Mouse (Mus musculus) spleen, embryonic (tissue): ENCODE measurements around the gene Vps8.

Experiments
- CTCF ChIA-PET: fragments of 350-600 bp; sonication (Branson Sonifier 250); formaldehyde crosslinking; loops from one replicate; lab custom pipeline; 2022; lab: Charles Lee

The Vps8 gene

GRCm38 (mm10) chr16:21549751-21550150 is 126.8 kb downstream of the Vps8 start:
- CTCF ChIA-PET: no interaction called here

DNA sequence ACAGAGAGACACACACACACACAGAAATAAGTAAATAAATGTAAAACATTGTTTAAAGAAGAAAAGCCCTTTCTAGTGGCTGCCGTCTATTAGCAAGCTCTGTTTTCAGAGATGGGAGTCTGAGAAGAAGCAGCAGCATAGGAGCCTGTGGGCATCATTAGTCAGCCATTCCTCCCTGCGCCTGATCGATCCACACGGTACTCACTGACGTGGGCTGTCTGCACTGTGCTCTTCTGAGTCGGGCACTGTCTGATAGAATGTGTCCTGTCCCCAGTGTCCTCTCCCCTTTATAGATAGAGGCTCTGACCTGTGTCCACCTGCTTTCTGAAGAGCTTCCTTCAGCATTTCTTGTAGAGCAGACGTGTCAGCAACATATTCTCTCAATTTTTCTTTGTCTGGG is 127.5 kb downstream of the Vps8 start:
- CTCF ChIA-PET: no interaction called here

DNA sequence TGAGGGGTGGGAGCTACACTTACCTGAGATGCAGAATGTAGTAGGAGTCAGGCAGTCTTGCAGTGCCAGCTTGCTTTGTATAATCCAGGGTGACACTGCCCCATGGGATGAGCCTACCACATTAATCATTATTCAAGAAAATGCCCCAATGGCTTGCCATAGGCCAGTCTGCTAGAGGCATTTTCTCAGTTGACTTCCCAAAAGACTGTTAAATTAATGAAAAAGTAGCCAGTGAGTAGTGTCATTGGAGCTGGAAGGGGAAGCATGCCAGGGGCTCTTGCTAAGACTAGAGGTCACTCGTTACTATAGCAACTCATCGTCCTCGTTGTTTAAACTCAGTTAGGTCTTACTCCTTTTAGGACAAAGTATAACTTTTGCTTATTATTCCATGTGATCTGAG is 130.6 kb downstream of the Vps8 start:
- CTCF ChIA-PET: no interaction called here

GRCm38 (mm10) chr16:21562625-21563300 is 139.8 kb downstream of the Vps8 start:
- CTCF ChIA-PET: no interaction called here

DNA sequence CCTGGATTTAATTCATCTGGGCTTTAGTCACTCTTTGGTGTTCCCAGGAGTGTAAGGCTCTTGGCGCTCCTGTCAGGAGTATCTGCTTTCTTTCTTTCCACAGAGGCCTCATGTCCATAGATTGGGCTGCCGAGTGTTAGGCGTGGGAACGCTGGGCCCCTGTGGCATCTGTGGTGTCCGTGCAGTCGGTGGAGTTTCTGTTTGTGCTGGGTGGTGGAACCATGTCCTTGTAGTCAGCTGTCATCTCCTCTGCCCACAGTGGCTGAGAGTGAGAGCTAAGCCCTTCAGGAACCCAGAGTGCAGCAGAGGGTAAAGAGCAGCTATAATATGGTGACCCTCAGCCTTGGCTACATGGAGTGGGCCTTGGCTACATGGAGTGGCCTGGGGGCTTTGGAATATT is 140.4 kb downstream of the Vps8 start:
- CTCF ChIA-PET: no interaction called here

DNA sequence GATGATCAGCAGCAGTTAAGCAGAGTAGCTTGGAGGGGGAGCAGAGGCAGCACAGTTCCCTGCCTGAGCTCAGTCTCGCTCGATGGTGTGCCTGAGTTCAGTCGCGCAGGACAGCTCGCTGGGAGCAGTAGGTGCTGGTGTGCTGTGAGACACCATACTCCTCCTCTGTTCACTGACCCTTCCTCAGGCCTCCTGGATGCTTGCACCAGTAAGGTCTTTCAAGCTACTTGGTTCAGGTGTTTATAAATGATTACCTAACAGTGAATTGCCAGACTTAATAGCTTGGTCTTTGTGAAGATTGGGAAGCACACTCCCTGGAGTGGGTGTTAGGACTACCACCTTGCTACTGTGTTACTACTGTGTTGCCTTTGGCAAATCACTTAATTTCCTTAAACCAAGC is 144.2 kb downstream of the Vps8 start:
- CTCF ChIA-PET: no interaction called here

- CTCF ChIA-PET: no interaction called here
Measured at GRCm38 (mm10) chr16:21569952-21570351, 147.0 kb downstream of the Vps8 start.

- CTCF ChIA-PET: interaction anchor here (0.7 kb wide), 1 partner anchor 9 kb away, joined by 3 read pairs; no protein-coding TSS in a partner anchor
Measured at GRCm38 (mm10) chr16:21570786-21571185, 147.9 kb downstream of the Vps8 start.

GRCm38 (mm10) chr16:21576000-21576420 is 153.1 kb downstream of the Vps8 start:
- CTCF ChIA-PET: no interaction called here

- CTCF ChIA-PET: no interaction called here
Measured at GRCm38 (mm10) chr16:21589110-21589509, 166.2 kb downstream of the Vps8 start.

GRCm38 (mm10) chr16:21590806-21591205 is 167.9 kb downstream of the Vps8 start:
- CTCF ChIA-PET: interaction anchor here (1.1 kb wide), 1 partner anchor 90 kb away, joined by 3 read pairs; no protein-coding TSS in a partner anchor

GRCm38 (mm10) chr16:21591511-21591910 is 168.6 kb downstream of the Vps8 start:
- CTCF ChIA-PET: interaction anchor here (1.1 kb wide), 1 partner anchor 90 kb away, joined by 3 read pairs; no protein-coding TSS in a partner anchor

GRCm38 (mm10) chr16:21595539-21595938 is 172.6 kb downstream of the Vps8 start:
- CTCF ChIA-PET: interaction anchor here (0.6 kb wide), 1 partner anchor 122 kb away, joined by 3 read pairs; no protein-coding TSS in a partner anchor

GRCm38 (mm10) chr16:21604354-21604753 is 181.4 kb downstream of the Vps8 start:
- CTCF ChIA-PET: no interaction called here

DNA sequence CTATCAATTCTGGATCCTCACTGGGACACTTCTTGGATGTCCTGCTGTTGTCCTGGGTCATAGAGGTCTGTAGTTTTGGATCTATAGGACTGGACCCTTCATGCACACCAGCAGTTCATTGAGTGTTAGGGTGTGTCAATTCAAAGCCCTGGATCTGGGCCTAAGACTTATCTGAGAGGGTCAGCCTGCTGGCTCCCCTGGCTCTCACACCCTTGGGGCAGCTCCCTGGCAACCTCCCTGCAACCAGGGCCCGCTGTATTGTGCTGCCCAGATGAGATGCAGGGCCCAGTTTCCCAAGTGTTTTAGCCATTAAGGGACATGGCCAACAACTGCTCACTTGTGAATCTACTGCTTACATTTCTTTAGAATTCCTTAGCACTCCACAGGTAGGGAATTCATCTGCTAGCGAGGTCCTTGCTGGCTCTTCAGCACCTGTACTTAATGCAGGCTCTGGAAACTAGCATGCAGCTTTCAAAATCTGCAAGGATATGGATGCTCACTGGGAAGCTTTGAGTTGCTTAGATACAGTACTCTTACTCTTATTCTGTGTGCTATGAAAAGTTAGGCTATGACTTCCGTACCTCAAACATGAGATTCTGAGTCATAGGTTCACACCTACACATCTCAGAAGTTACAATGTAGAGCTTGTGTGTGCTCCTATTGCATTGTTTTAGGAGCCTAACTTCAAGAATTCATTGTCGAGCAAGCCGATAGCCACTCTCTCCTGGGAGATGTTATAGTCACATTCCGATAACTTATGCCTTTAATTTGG is 183.5 kb downstream of the Vps8 start:
- CTCF ChIA-PET: no interaction called here

DNA sequence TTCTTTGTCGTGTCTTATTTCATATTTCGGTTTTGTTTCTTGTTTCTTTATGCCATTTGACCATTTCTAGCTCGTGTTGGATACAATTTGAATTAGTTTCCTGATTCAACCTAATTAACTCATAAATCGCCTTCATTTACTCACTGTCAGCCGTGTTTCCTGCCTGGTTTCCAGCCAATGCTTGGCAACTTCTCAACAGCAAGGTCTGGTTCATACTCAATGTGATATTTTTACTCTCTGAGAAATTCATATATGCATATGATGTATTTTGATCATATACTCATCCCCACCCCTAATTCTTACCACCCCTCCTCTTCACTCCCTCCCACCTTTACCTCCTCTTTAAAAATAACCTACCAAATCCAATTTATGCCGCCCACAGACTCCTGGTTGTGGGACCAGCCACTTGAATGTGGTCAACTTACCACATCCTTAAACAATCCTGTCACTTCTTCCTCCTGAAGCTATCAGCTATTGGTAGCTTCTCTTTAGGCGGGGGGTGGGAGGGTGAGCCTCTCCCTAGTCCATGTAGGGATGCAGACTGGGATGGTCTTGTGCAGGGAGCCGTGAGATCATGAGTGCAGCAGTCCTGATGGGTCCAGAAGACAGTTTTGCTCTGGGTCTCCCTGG is 184.2 kb downstream of the Vps8 start:
- CTCF ChIA-PET: no interaction called here

- CTCF ChIA-PET: no interaction called here
Measured at GRCm38 (mm10) chr16:21607651-21608040, 184.7 kb downstream of the Vps8 start.

DNA sequence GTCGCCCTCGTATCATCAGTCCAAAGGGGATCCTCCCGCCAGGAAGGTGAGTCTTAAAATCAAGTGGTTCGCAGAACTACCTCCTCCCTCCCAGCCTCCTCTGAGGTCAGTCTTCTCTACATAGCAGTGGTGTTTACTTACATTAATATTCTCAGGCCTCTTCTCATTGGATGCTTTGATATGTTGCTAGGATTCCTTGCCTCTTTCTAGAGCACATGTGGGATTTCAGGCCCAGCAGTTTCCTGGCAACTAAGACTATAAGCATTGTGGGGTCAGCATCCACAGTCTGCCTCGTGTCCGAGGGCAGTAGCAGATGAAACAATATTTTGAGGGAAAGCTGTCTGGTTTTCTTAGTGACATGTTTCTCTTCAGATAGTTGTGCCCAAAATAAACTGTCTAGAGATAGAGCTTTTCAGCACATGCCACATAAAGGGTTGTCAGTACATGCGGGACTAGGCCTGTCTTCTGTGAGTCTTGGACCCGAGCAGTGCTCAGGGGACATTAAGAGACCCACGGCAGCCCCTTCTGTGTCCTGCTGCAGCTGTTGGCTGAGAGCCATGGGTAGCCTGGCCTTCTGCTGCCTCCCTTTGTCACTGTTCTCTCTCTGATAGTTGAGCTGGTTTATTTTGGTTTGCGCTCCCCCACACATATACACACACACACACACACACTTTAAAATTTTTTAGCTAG is 185.4 kb downstream of the Vps8 start:
- CTCF ChIA-PET: no interaction called here

GRCm38 (mm10) chr16:21610473-21610872 is 187.6 kb downstream of the Vps8 start:
- CTCF ChIA-PET: no interaction called here

GRCm38 (mm10) chr16:21615802-21616201 is 192.9 kb downstream of the Vps8 start:
- CTCF ChIA-PET: no interaction called here

DNA sequence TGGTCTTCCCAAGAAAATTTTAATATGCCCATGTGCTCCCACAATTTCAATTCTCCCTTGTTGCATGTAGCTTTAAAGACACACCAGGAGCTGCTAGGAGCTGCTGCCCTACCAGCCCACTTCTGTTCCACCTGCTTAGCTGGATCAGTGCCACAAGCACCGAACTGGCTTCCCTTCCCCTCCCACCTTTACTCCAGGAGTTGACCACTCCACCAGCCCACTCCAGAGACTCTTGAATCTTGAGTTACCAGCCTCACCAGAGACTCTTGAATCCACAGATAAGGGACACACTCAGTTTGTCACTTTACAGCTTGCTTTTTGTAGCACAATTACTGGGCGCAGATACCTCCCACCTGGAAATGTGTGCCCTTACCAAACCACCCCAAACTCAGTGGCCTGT is 197.7 kb downstream of the Vps8 start:
- CTCF ChIA-PET: no interaction called here
